Mouse (Mus musculus) limb, embryonic 11.5 days (tissue): ENCODE data around the gene Umps. TPM values are rescaled to one million over a fixed set of nuclear protein-coding genes. Genes with fewer than 3 reads are reported as not detected.

ENCODE experiments used
- ATAC-seq: fragments of 200-750 bp; cut with Nextera tagmentation; 2 replicates; pipeline ENCODE4 v1.8.0; 2017; ENCODE audit warnings: low read depth; ENCODE audit not compliant: insufficient number of reproducible peaks, low FRiP score, low TSS enrichment
- DNase-seq: peaks from one replicate; pipeline ENCODE4 v3.0.0-alpha.2; 2015; ENCODE audit warnings: low spot score
- H3K27ac ChIP-seq: fragments of 300-500 bp; sonication (generic); replicated peaks from 2 replicates; pipeline ENCODE4 v1.5.1; 2014; ENCODE audit warnings: low read depth, mild to moderate bottlenecking, low read length
- H3K27me3 ChIP-seq: fragments of 300-500 bp; sonication (generic); 2 replicates; pipeline ENCODE4 v1.6.1; 2014; ENCODE audit warnings: mild to moderate bottlenecking, low read length, mixed read lengths; ENCODE audit not compliant: control insufficient read depth, insufficient read depth
- H3K36me3 ChIP-seq: fragments of 300-500 bp; sonication (generic); 2 replicates; pipeline ENCODE4 v1.6.1; 2014; ENCODE audit warnings: mild to moderate bottlenecking, low read length, moderate library complexity, mixed read lengths; ENCODE audit not compliant: control insufficient read depth, insufficient read depth
- H3K4me1 ChIP-seq: fragments of 300-500 bp; sonication (generic); 2 replicates; pipeline ENCODE4 v1.6.1; 2014; ENCODE audit warnings: low read length, mixed read lengths; ENCODE audit not compliant: control insufficient read depth, insufficient read depth
- H3K4me2 ChIP-seq: fragments of 300-500 bp; sonication (generic); 2 replicates; pipeline ENCODE4 v1.6.1; 2014; ENCODE audit warnings: low read depth, mild to moderate bottlenecking, moderate library complexity; ENCODE audit not compliant: severe bottlenecking
- H3K4me3 ChIP-seq: fragments of 300-500 bp; sonication (generic); 2 replicates; pipeline ENCODE4 v1.5.1; 2014; ENCODE audit warnings: low read depth, low read length
- H3K9ac ChIP-seq: fragments of 300-500 bp; sonication (generic); 2 replicates; pipeline ENCODE4 v1.6.1; 2014; ENCODE audit warnings: mild to moderate bottlenecking, low read length
- H3K9me3 ChIP-seq: fragments of 300-500 bp; sonication (generic); 2 replicates; pipeline ENCODE4 v1.6.1; 2016; ENCODE audit warnings: low read length; ENCODE audit not compliant: control insufficient read depth
- WGBS: fragments of 180-500 bp; shearing (Covaris S2); extraction: QIAGEN DNeasy Blood & Tissue Kit; methylation state at CpG from one replicate; pipeline ENCODE4 v1.1.7; 2014; 5-methylcytosine and 5-hydroxymethylcytosine counted together
- polyA plus RNA-seq: library from polyadenylated mRNA; unstranded; fragments of >200 nt; fragmentation: Nextera tagmentation; extraction: Ambion mirVana; gene quantifications from 2 replicates; pipeline ENCODE4 v1.2.1, GENCODE M21; 2014

The Umps gene
- polyA plus RNA-seq, 1 experiment from 2014 or later = 96.4 TPM

- peaks cover 10% of the 10 kb centered on the region for H3K36me3 ChIP-seq
- H3K4me3 ChIP-seq = no peak overlapping the region
- ATAC-seq = 0 out of 2 replicates have a peak, but pooled peaks have one; percentile 68
- WGBS = 15% methylated on average over 18 of the region's 18 CpGs
- no peaks in the 10 kb centered on the region for H3K27me3 ChIP-seq
- H3K9me3 ChIP-seq = no peaks in the 10 kb centered on the region
- H3K4me2 ChIP-seq = peak overlapping the region; percentile 4; the same call in 1 of the 2 replicates
- H3K27ac ChIP-seq = peak overlapping the region; percentile 72
- no peak overlapping the region; the same call in 1 of the 2 replicates for H3K9ac ChIP-seq
- H3K4me1 ChIP-seq = peaks cover 26% of the 10 kb centered on the region
- DNase-seq = peak; percentile 62
Observed at GRCm38 (mm10) chr16:33922111-33923000, 44.5 kb downstream of the Umps start.

- H3K9ac ChIP-seq = no peak overlapping the region
- no peak for ATAC-seq
- H3K9me3 ChIP-seq = no peaks in the 10 kb centered on the region
- H3K4me3 ChIP-seq = no peak overlapping the region
- WGBS = 45% methylated on average over 5 of the region's 5 CpGs
- no peak overlapping the region for H3K4me2 ChIP-seq
- peaks cover 10% of the 10 kb centered on the region for H3K36me3 ChIP-seq
- peaks cover 26% of the 10 kb centered on the region for H3K4me1 ChIP-seq
- H3K27ac ChIP-seq = no peak overlapping the region
- no peak for DNase-seq
- no peaks in the 10 kb centered on the region for H3K27me3 ChIP-seq
Observed at GRCm38 (mm10) chr16:33921514-33921913, 45.3 kb downstream of the Umps start.

- Histone ChIP-seq H3K4me2 (no peak overlapping the region), H3K9ac (no peak overlapping the region)
- WGBS = 69% methylated on average over 5 of the region's 5 CpGs
Observed at GRCm38 (mm10) chr16:33917926-33918325, 48.9 kb downstream of the Umps start.

GRCm38 (mm10) chr16:33917390-33917789 is 49.4 kb downstream of the Umps start:
- Histone ChIP-seq H3K36me3 (peaks cover 10% of the 10 kb centered on the region), H3K4me2 (no peak overlapping the region), H3K27me3 (no peaks in the 10 kb centered on the region), H3K4me3 (no peak overlapping the region), H3K27ac (no peak overlapping the region), H3K9ac (no peak overlapping the region), H3K9me3 (no peaks in the 10 kb centered on the region), H3K4me1 (peaks cover 11% of the 10 kb centered on the region)
- DNase-seq (no peak), ATAC-seq (no peak)
- 68% methylated on average over 5 of the region's 5 CpGs for WGBS

More at GRCm38 (mm10) chr16:33917926-33918325, 48.9 kb downstream of the Umps start:
- DNase-seq (no peak), ATAC-seq (no peak)
- Histone ChIP-seq H3K27me3 (no peaks in the 10 kb centered on the region), H3K4me1 (peaks cover 16% of the 10 kb centered on the region), H3K4me3 (no peak overlapping the region), H3K27ac (no peak overlapping the region), H3K9me3 (no peaks in the 10 kb centered on the region), H3K36me3 (peaks cover 10% of the 10 kb centered on the region)

GRCm38 (mm10) chr16:33916473-33917251 is 50.2 kb downstream of the Umps start:
- DNase-seq = no peak
- 82% methylated on average over 12 of the region's 12 CpGs for WGBS
- no peak overlapping the region for H3K4me3 ChIP-seq
- no peak overlapping the region for H3K27ac ChIP-seq
- ATAC-seq = no peak; the same call in 1 of the 2 replicates
- peaks cover 5% of the 10 kb centered on the region for H3K4me1 ChIP-seq
- H3K27me3 ChIP-seq = no peaks in the 10 kb centered on the region
- no peak overlapping the region for H3K4me2 ChIP-seq
- no peaks in the 10 kb centered on the region for H3K9me3 ChIP-seq
- no peak overlapping the region for H3K9ac ChIP-seq
- peaks cover 10% of the 10 kb centered on the region for H3K36me3 ChIP-seq

- no peaks in the 10 kb centered on the region for H3K4me1 ChIP-seq
- no peak overlapping the region for H3K9ac ChIP-seq
- no peak for ATAC-seq
- 92% methylated on average over 4 of the region's 4 CpGs for WGBS
- H3K4me3 ChIP-seq = no peak overlapping the region
- DNase-seq = no peak
- H3K36me3 ChIP-seq = peaks cover 8% of the 10 kb centered on the region
- no peaks in the 10 kb centered on the region for H3K27me3 ChIP-seq
- no peak overlapping the region for H3K27ac ChIP-seq
- H3K9me3 ChIP-seq = no peaks in the 10 kb centered on the region
- H3K4me2 ChIP-seq = no peak overlapping the region
Observed at GRCm38 (mm10) chr16:33914997-33915396, 51.8 kb downstream of the Umps start.

- no peaks in the 10 kb centered on the region for H3K27me3 ChIP-seq
- H3K4me2 ChIP-seq = no peak overlapping the region
- 90% methylated on average over 4 of the region's 4 CpGs for WGBS
- no peak overlapping the region for H3K9ac ChIP-seq
- ATAC-seq (no peak), DNase-seq (no peak)
- no peaks in the 10 kb centered on the region for H3K36me3 ChIP-seq
- peaks cover 16% of the 10 kb centered on the region for H3K4me1 ChIP-seq
- no peak overlapping the region for H3K27ac ChIP-seq
- H3K9me3 ChIP-seq = no peaks in the 10 kb centered on the region
- no peak overlapping the region for H3K4me3 ChIP-seq
Observed at GRCm38 (mm10) chr16:33908239-33908638, 58.6 kb downstream of the Umps start.
